Mouse (Mus musculus) c-Kit-positive CD71-negative TER-119-negative erythroid progenitor cells, embryonic 14.5 days (primary cell): ENCODE results near the gene Tnp1.

Experiments used
- DNase-seq: peaks from one replicate; pipeline ENCODE4 v3.0.0-alpha.2; 2013; ENCODE audit warnings: low read depth

Gene Tnp1

DNA sequence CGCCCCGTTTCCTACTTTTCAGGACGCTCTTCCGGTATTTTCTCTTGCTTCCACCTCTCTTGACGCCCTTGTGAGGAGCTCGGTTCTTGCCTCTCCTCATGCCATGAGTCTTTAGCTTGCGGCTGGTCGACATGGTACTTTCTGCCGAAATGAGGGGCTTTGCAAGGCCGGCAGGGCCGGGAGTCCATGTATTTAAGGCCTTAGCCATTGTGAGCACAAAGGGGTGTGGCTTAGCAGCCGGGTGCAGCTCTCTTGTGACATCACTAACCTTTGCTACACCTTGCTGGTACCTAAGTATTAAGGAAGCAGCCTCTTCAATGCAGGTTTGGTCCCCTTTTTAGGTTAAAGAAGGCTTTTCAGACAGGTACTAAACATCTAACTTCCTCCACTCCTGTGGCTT is at the start of gene Tnp1:
TSS of gene Tnp1 (minus strand) at position 179 of the 400 bp plus-strand sequence.
- DNase-seq: no peak

DNA sequence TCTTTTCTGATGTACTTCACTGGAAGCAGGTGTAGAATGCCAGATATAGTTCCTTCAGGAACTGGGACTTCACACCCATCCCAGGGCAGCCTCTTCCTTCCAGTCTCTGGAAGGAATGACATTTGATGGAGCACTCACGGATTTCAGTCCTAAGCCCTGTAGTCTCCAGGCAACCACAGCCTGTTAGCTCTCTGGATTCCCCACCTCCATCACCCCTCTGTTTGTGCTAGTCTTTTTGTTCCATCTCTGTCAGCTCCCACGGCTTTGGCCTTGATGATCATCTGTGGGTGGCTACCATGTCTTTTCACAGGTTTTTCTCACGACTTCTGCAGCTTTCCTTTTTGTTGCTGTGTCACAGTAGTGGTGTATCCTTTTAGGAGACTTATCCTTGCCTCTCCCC is 48.6 kb upstream of the Tnp1 start:
- DNase-seq: no peak

DNA sequence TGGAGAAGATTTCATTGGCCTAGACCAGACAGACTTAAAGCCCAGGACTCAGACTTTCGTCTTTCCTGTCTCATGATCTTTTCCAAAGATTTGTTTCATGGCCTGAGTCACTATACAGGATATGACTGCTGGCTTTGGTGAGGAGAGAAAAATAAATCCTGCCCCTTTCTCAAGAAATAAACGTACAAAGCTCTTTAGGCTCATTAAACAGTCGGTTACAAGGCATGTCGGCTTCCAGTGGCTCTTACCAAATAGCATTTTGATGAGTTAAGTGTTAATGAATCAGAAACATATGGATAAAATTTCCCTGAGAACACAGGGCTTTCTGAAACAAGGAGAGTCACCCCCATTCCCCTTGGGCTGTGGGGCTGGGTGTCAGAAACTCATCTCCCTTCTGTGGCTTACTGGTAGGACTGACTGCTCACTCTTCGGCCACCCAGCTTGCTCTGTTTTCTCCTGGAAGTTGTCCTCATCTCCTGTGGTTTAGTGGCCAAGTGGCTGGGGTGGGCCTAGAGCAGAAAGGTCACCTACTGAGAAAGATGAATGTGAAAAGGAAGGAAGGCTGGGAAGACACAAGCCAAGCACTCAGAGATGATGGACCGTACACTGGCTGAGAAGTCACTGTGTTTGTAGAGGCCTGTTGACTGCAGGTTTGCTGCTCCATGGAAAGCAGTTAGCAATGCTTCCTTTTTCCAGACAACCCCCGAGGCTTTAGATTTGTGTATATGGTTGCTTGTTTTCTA is 46.0 kb upstream of the Tnp1 start:
- no peak for DNase-seq

DNA sequence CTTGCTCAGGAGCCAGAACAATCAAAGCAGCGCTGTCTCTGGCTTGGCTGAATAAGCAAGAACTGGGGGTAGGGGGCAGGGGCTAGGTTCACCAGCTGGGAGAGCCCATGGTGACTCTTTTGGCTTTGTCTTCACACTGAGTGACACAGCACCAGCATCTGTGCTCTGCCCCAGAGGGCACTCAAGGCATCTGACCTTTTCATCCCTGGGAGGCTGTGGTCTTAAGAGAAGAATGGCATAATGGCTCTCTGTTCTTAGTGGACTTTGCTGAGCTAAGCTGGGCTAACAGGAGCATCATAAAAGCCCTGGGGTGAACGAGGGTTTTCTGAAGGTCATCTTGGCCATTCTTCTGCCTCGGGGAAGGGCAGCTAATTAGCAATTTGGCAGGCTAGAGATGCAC is 44.6 kb upstream of the Tnp1 start:
- DNase-seq: no peak

DNA sequence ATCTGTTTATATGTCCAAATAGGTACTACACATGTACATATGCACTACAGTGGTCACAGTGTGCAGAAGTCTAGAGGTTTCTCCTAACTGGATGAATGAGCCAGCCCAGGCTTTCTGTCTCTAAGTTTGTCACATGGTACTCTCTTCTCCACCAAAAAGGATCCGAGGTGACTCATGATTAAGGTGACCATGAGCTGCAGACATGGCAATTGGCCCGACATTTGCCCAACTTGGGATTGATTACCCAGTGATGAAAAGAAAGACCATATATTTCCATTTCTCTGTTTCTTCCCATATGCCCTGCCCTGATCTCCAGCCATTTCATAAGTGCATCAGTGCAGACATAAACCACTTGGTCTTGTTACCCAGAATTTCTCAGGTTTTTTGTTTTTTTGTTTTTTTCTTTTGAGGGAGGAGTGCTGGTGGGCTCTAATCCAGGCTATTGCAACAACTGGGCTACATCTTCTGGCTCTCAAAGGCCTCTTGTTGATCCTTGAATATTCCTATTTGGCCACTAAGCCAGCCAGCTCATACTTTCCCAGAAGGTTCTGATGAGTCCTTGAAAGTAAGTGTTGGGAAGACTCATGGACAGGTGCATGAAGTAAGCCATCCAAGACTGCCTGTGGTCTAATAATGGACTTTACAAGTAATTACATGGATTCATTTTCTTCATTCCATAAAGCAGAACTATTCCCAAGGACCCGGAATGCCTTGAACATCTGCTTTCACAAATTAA is 40.7 kb upstream of the Tnp1 start:
- no peak for DNase-seq

DNA sequence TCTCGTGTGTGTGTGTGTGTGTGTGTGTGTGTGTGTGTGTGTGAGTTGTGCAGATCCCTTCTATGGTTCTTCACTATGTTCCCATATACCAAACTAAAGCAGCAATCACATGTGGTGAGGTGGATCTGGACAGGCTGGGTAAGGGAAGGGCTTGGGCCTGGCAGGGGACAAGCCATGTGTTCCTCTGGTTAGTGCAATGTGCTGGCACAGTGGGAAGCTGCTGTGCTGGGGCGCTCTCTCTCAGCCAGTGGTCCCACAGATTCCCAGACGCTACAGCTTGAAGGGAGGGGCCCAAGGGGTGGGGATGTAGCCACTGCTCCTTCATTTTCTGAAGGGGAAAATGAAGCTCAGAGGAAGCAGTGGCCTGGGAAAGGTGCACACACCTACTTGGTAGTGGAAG is 40.1 kb upstream of the Tnp1 start:
- DNase-seq: no peak

DNA sequence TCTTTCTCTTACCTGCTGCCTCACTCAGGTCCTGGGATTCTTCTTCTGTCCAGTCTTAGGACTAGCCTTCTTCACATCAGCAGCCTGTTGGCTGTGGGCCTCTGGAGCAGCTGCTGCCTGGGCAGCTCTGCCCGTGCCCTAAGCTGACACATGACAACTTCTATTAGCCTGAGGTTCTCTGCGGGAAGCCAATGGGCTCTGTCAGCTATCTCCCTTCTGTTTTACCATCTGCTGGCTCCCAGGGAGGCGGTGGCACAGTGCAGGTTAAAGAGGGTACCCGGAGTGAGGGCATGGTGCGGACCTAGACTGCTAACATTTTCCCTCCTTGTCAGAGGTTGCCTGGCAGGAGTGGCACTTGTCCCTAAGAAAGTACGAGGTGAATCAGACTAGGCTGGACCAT is 39.5 kb upstream of the Tnp1 start:
- no peak for DNase-seq

DNA sequence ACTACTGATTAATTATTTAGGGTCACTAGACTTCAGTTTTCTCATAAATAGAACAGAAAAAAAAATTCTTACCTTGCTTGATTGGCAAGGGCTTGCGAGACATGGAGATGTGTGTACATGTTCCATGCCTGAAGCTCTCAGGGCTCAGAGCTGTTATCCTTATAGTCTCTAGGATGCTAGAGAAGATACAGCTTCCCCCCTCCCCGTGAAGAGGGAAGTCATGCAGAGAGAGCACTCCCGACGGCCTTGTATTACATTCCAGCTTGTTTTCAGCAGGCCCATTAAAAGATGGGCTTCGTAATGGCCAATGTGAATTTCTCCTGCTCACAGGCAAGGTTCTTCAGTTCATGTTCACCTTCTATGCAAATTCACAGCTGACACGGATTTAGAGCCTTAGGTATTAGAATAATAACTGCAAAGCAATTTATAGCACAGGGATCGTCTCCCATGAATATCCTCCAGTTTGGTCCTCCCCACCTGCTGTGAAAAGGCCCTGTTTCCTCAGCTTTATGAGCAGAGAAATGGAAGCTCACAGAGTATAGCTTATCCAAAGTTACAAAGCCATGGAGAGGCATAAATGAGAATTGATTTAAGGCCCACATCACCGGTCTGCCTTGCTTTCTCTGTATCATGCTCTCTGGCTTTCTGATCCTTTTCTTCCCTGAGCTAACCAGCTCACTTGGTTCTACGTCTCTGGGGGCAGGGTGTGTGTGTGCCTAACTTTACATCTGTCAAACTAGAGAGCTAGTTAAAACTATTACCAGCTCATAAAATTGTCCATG is 38.0 kb upstream of the Tnp1 start:
- DNase-seq: no peak

DNA sequence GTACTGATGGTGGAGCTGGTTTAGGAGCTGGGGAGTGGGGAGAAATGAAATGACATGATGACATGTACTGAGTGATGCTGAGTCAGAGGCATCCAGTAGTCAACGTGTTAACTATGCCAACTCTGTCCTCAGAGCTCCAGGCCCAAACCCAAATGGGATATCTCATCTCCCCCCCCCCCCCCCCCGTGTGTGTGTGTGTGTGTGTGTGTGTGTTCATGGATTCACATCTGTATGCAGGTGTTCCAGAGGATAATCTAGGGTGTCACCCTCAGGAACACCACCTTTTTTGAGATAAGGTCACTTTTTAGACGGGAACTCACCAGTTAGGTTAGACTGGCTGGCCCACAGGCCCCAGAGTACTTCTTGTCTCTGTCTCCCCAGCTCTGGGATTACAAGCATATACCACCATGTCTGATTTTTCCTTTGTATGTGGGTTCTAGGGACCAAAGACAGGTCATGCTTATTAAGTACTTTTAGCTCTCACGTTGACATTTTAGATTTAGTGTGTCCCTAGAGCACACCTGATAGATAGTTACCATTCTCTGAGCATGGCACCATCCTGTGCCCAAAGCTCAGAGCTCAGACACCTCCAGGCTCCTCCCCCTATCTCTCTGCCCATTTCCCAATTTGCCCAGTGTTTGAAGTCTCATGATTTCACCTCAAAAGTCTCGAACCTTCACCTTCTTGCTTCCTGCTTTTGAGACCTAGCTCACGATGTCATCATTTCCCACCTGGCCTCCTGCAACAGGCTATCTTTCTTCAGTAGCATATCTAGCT is 31.4 kb upstream of the Tnp1 start:
- no peak for DNase-seq

DNA sequence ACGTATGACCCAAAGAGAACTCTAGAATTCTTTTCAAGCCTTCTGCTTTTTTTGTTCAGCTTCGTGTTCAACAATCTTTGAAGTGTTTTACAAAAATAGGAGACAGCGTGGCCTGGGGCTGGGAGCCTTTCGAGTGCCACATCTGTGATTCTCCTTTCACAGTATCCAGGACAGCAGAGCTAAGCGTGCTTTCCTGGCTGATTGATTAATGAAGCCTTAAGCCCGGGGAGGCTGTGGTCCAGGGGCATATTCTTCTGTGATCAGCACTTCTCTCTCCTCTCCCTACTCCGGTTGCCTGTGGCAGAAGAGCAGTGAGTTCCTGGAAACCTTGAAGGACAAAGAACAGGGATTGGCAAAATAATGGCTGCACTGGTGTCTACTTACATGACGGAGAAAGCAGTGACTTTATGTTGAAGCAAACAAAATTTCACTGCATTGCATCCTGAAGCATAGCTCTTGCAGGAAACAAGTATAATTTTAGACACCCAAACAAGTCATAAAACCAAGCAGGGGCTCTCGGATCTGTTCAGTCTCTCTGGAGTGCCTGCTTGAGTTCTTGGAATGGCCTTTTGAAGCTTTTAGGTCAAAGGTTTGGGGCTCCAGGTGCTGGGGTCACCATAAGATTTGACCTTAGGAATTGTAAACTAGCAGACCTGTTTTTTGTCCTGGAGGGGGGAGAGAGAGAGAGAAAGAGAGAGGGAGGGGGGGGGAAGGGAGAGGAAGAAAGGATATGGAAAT is 30.4 kb upstream of the Tnp1 start:
- no peak for DNase-seq

DNA sequence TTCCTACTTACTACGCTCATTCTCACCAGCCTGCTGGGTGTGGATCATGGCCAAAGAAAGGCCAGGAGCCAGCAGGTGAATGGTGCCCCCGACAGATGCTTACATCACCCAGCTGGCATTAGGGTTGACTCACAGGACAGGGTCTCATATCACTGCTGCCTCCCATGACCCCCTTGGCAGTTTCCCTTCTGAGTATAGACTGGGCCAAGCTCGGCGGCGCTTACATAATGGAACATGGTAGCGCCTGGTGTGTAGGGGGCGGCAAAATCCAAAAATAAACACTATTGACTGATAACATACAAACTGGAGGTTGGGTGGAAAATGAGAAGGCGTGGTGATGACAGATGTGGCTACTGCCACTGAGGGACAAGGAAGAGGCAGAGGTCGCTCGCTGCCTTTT is 28.0 kb upstream of the Tnp1 start:
- no peak for DNase-seq

DNA sequence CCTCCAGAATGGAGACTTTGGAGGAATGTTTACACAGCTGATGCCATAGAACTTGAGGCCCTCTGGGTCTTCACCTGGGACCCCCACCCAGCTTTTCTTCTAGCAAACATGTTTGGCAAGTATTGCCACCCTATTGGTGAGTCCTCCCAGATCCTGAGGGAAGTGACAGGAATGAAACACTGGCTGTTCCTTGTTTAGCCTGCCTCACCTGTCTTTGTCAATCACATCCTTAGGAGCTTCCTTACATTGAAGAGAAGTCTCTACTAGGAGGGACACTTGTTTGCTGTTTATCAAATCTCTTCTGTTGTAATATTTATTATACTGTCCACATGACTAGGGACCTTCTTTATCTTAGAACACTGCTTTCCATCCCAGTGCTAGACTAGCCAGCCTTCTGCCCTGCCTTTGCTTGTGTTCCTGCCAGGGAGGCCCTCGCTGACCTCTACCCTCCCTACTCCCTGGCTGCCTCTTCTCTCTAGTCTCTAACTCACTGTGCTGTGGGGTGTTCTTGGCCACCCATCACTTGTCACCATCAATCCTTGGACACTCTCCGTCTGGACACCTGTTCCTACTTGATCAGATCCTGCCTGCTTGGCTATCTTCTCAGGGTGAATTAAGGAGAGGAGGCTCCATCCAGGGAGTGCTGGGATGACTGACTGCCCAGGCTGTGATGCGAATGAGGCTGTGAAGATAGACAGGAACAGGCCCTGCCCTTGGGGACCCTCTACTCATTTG is 25.1 kb upstream of the Tnp1 start:
- DNase-seq: no peak

DNA sequence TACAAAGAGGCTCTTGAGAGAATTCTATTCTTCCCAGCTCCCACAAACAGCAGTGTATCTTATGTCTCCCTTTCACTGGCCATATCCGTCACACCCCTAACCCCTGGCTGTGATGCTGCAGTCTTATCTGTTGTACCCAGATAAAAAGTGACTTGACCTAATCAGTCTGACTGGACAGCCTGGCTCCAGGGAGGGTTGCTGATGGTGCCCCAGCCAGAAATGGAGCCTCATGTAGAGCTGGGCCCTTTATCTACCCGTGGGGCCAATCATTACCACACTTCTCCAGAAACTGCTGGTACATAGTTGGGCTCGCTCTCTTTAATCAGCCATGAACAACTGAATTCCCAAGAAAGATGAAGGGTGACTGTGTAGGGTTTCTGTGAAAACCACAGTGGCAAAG is 22.8 kb upstream of the Tnp1 start:
- peak; percentile 5 for DNase-seq

DNA sequence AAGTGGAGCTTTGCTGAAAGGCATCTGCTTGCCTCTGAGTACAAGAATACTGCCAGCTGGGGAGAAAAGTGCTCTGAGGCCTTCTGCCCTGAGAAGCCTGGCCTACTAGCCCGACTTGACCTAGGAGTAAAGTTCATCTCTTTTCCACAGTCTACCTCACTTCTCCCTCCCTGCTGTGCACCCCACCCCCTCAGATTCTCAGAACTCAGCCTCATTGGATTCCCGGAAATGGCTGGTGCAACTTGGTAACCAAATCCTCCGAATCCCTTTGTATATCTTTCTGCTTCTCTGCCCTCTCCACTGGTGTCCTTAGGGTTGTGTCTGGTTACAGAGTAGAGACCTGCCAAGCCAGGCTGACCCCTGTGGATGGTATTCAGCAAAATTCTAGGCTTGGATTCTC is 20.8 kb upstream of the Tnp1 start:
- peak; percentile 7 for DNase-seq

DNA sequence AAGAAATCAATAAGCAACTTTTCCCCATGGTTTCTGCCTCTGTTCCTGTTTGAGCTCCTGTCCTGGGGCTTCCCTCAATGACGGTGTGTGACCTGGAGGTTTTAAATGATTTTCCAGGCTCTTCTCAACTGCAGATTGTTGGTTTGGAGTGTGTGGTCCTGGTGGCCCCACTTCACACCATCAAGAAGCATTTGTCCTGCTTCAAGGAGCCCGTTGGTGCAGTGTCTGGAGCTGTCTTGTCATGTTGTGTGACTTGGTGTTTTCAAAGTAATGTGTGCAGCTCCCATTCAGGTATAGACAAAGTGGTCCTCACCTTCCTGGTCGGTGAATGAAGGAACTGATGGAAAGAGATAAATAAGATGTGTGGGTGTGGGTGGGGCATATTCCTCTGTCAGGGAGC is 20.0 kb upstream of the Tnp1 start:
- no peak for DNase-seq

DNA sequence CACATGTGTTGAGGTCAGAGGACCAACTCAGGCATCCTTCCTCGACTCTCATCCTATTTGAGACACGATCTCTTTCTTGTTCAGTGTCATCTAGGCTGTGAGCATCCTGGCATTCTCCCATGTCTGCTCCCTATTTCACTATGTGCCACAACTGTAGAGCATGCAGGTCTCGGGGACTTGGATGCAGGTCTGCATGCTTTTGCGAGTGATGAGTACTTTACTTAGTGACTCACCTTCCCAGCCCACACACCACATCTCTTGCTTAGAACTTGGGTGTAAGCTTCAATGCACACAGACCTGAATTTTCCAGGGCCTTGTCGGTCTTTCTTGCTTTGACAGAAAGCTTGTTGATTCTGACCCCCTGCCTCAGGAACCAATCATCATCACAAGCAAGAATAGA is 16.8 kb upstream of the Tnp1 start:
- DNase-seq: no peak

DNA sequence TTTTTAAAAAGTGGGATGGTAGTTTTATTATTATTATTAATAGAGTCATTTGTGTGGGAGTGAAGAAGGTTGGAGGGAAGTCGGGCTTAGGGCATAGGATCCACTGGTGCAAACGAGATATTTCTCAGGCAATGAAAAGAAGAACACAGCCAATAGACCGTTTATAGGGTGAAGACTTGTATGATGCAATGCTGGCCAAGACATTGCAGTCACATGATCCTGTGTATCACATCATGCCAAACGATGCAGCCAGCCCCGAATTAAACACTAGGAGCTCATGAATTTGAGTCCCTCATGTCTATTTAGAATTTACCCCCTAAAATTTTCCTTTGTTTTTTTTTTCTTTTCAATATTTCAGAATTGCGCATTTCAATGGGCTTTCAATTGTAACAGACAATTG is 13.0 kb upstream of the Tnp1 start:
- no peak for DNase-seq

DNA sequence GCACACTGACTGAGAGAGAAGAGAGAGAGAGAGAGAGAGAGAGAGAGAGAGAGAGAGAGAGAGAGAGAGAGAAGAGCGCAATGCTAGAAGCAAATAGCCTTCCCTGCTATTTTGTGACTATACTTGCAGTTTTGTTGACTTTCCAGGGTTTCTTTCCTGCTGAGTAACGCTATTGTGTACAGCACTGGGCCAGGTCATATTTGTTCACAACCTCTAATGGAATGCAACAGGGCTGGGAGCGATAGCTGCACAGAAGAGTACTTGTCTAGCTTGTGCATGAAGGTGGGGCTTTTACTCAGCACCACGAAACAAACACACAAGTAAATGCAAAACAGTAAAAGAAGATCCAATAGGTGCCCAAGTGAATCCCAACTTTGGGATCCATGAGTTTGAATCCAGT is 11.7 kb upstream of the Tnp1 start:
- no peak for DNase-seq

DNA sequence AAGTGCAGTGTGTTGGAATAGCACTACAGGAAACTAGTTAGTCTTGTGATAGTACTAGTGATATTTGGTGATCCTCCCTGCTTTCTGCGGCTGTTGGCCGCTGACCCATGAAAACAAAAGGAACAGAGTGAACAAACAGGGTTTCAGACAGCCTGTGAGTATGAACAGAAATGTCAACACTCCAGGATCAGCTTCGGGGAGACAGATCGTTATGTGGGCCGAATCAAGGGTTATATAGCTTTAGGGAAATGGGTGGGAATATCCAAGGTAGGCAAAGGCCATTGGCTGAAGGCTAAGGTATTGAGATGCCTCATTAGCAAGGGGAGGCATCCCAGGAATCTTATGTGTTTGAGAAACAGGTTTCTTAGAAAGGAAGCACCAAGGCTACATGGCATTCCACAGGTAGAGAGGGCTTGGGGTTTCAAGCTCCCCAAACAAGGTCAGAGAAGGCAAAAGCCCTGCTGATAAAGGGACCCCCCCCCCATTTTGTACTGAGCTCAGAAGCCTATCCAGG is 11.1 kb upstream of the Tnp1 start:
- DNase-seq: no peak

DNA sequence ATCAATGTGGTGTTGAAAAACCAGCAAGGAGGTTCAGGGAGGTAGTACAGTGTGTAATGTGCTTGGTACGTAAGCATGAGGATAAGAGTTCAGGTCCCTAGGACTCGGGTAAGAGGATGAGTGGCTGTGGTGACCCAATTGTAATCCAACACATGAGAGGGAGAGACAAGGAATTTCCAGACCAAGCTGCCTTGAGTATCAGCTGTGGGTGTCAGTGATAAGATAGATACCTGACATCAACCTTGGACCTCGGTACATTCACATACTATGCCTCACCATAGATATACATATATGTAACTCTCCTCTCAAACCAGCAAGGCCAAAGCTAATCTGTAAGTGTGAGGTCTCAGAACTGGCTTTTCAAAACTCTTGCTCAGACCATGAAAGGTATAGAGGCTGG is 10.4 kb upstream of the Tnp1 start:
- no peak for DNase-seq

DNA sequence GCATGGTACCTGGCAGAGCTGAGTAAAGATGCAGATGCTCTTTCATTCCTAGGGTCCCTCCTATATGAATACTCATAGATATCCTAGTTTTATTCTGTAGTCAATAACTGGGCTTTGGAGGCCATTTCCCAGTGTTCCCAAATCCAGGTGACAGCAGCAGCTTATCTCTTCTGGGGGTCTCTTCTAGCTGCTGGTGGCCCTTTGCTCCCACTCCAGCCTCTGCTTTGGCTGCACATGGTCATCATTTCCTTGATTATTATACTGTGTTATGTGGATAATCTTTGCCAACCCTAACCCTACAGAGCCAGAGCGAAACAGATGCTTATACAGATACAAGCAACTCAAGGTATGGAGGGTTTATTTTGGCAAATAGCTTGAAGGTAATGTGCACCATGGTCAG is 8.9 kb downstream of the Tnp1 start:
- DNase-seq: no peak
